Mouse (Mus musculus): ENCODE results near the gene Rhbg.

The Rhbg gene

GRCm38 (mm10) chr3:88227976-88228375, 26.5 kb downstream of the Rhbg start:
- DNase-seq (ENCODE audit: low spot score), result no peak

GRCm38 (mm10) chr3:88227260-88227659, 27.2 kb downstream of the Rhbg start:
- DNase-seq (ENCODE audit: low spot score), result no peak

GRCm38 (mm10) chr3:88226101-88226845, 28.2 kb downstream of the Rhbg start:
- no peak for DNase-seq (ENCODE audit: low spot score)

GRCm38 (mm10) chr3:88224929-88225328, 29.6 kb downstream of the Rhbg start:
- DNase-seq (ENCODE audit: low spot score), result no peak

GRCm38 (mm10) chr3:88222446-88222845, 32.1 kb downstream of the Rhbg start:
- DNase-seq (ENCODE audit: low spot score), result no peak

- DNase-seq (ENCODE audit: low spot score), result no peak
Measured at GRCm38 (mm10) chr3:88221519-88222390, 32.8 kb downstream of the Rhbg start.

- DNase-seq (ENCODE audit: low spot score), result peak; percentile 84
Measured at GRCm38 (mm10) chr3:88220842-88221241, 33.7 kb downstream of the Rhbg start.

GRCm38 (mm10) chr3:88219940-88220339, 34.6 kb downstream of the Rhbg start:
- DNase-seq (ENCODE audit: low spot score), result no peak

GRCm38 (mm10) chr3:88217679-88218078, 36.8 kb downstream of the Rhbg start:
- DNase-seq (ENCODE audit: low spot score), result no peak

GRCm38 (mm10) chr3:88216534-88217326, 37.8 kb downstream of the Rhbg start:
- no peak for DNase-seq (ENCODE audit: low spot score)

GRCm38 (mm10) chr3:88216116-88216515, 38.4 kb downstream of the Rhbg start:
- no peak for DNase-seq (ENCODE audit: low spot score)

- DNase-seq (ENCODE audit: low spot score), result no peak
Measured at GRCm38 (mm10) chr3:88215553-88216004, 38.9 kb downstream of the Rhbg start.

- DNase-seq (ENCODE audit: low spot score), result no peak
Measured at GRCm38 (mm10) chr3:88214971-88215552, 39.4 kb downstream of the Rhbg start.

- no peak for DNase-seq (ENCODE audit: low spot score)
Measured at GRCm38 (mm10) chr3:88214197-88214938, 40.1 kb downstream of the Rhbg start.

GRCm38 (mm10) chr3:88213019-88213418, 41.5 kb downstream of the Rhbg start:
- DNase-seq (ENCODE audit: low spot score), result no peak

GRCm38 (mm10) chr3:88212356-88212755, 42.2 kb downstream of the Rhbg start:
- no peak for DNase-seq (ENCODE audit: low spot score)

- DNase-seq (ENCODE audit: low spot score), result no peak
Measured at GRCm38 (mm10) chr3:88210918-88211317, 43.6 kb downstream of the Rhbg start.

- DNase-seq (ENCODE audit: low spot score), result no peak
Measured at GRCm38 (mm10) chr3:88210121-88210520, 44.4 kb downstream of the Rhbg start.

GRCm38 (mm10) chr3:88209306-88209705, 45.2 kb downstream of the Rhbg start:
- DNase-seq (ENCODE audit: low spot score), result no peak

GRCm38 (mm10) chr3:88208226-88208720, 46.2 kb downstream of the Rhbg start:
- no peak for DNase-seq (ENCODE audit: low spot score)
